Mouse (Mus musculus): ENCODE results near the gene Gm12185.
"Not testable (repeated sequence)": the region's sequence is repeated elsewhere in the genome, so short reads cannot be mapped to it uniquely, and the experiment has no call there.

GRCm38 (mm10) chr11:49000411-49000810 lies 8.4 kb upstream of the Gm12185 start:
- not testable (repeated sequence) for TF ChIP-seq POLR2A (IDR thresholded peaks at IDR 0.05; ENCODE audit: insufficient read length, low read depth); TCF12 (IDR thresholded peaks at IDR 0.05; ENCODE audit: insufficient read depth, poor library complexity, severe bottlenecking); USF1 (IDR thresholded peaks at IDR 0.05; ENCODE audit: low read depth); POLR2AphosphoS2 (IDR thresholded peaks at IDR 0.05; ENCODE audit: insufficient read length, low read depth); MAX (IDR thresholded peaks at IDR 0.05; ENCODE audit: low read depth); CEBPB (IDR thresholded peaks at IDR 0.05; ENCODE audit: insufficient read depth, poor library complexity, severe bottlenecking)
